Mouse (Mus musculus): Measurements from ENCODE around the gene Rsph6a.

The Rsph6a gene

GRCm38 (mm10) chr7:19107436-19107835 lies 52.9 kb downstream of the Rsph6a start:
- no peak for DNase-seq

GRCm38 (mm10) chr7:19109565-19109964 lies 55.1 kb downstream of the Rsph6a start:
- no peak for DNase-seq

- DNase-seq = peak; percentile 69
Measured at GRCm38 (mm10) chr7:19118028-19118771, 63.7 kb downstream of the Rsph6a start, which contains the start of gene Gm4969. Gene Gm4969, minus strand, starts transcription at chr7:19118368.

GRCm38 (mm10) chr7:19119083-19119482 lies 64.6 kb downstream of the Rsph6a start:
- DNase-seq = no peak

- peak; percentile 97 for DNase-seq
Measured at GRCm38 (mm10) chr7:19119631-19120429, 65.3 kb downstream of the Rsph6a start, which contains the start of gene Fbxo46. Gene Fbxo46, plus strand, starts transcription at chr7:19119859.

- no peak for DNase-seq
Measured at GRCm38 (mm10) chr7:19121686-19122085, 67.2 kb downstream of the Rsph6a start.

Measured in embryo, embryonic 11 days (tissue).